Mouse (Mus musculus) liver, adult 2 months (tissue): ENCODE measurements around the gene Ivl. TPM values are rescaled to one million over a fixed set of nuclear protein-coding genes. Genes with fewer than 3 reads are reported as not detected.
A peak's percentile ranks its signal among the peaks of the same experiment; 100 is the strongest.

Experiments used
- DNase-seq: peaks from one replicate; pipeline ENCODE4 v3.0.0-alpha.2; 2011; ENCODE audit warnings: low read depth, low spot score; ENCODE audit errors: extremely low read depth
- H3K27ac ChIP-seq: fragments of 200-500 bp; replicated peaks from 2 replicates; pipeline ENCODE4 v1.5.1; 2012; ENCODE audit warnings: low read depth, mild to moderate bottlenecking, control low read depth, inconsistent platforms, low read length; ENCODE audit not compliant: insufficient read depth
- H3K27me3 ChIP-seq: fragments of 200-500 bp; 2 replicates; pipeline ENCODE4 v1.6.1; 2012; ENCODE audit warnings: mild to moderate bottlenecking, moderate library complexity, low read length, inconsistent platforms; ENCODE audit not compliant: control insufficient read depth, insufficient read depth
- H3K36me3 ChIP-seq: fragments of 200-500 bp; 2 replicates; pipeline ENCODE4 v1.6.1; 2012; ENCODE audit warnings: low read length, inconsistent platforms; ENCODE audit not compliant: control insufficient read depth, insufficient read depth
- H3K4me1 ChIP-seq: fragments of 200-500 bp; 2 replicates; pipeline ENCODE4 v1.6.1; 2011; ENCODE audit warnings: low read length; ENCODE audit not compliant: control insufficient read depth, insufficient read depth
- H3K4me3 ChIP-seq: fragments of 200-500 bp; 2 replicates; pipeline ENCODE4 v1.5.1; 2011; ENCODE audit warnings: low read depth, mild to moderate bottlenecking, control low read depth, low read length, moderate library complexity; ENCODE audit not compliant: insufficient read depth
- H3K79me2 ChIP-seq: fragments of 200-500 bp; 2 replicates; pipeline ENCODE4 v1.6.1; 2012; ENCODE audit warnings: inconsistent platforms, mild to moderate bottlenecking, low read length, moderate library complexity; ENCODE audit not compliant: control insufficient read depth, insufficient read depth
- H3K9ac ChIP-seq: fragments of 200-500 bp; 2 replicates; pipeline ENCODE4 v1.6.1; 2012; ENCODE audit warnings: low read depth, mild to moderate bottlenecking, control low read depth, inconsistent platforms, low read length
- CTCF ChIP-seq: fragments of 200-500 bp; IDR thresholded peaks from 2 replicates; pipeline ENCODE4 v1.5.1; 2011; ENCODE audit warnings: low read depth, low read length, control low read depth
- POLR2A ChIP-seq: fragments of 200-500 bp; IDR thresholded peaks from 2 replicates; pipeline ENCODE4 v1.6.1; 2011; ENCODE audit warnings: low read length, control low read depth; ENCODE audit not compliant: insufficient read depth; ENCODE audit errors: extremely low read depth
- WGBS: fragments of 180-500 bp; shearing (Covaris S2); methylation state at CpG from one replicate; pipeline ENCODE4 v1.1.7; 2018; 5-methylcytosine and 5-hydroxymethylcytosine counted together
- polyA plus RNA-seq: library from polyadenylated mRNA; depleted of rRNA; stranded (reverse); fragments of >200 nt; gene quantifications from 2 replicates; pipeline ENCODE4 v1.2.3, GENCODE M21; 2012; rRNA removed
- total RNA-seq: library from RNA; depleted of rRNA; stranded (reverse); fragments of >200 nt; gene quantifications from 2 replicates; pipeline ENCODE4 v1.2.3, GENCODE M21; 2014; rRNA removed

Ivl gene
- total and polyA plus RNA-seq, 2 experiments = not detected

GRCm38 (mm10) chr3:92579508-92579907, 6.0 kb upstream of the Ivl start:
- peaks cover 4% of the 10 kb centered on the region for H3K4me1 ChIP-seq

GRCm38 (mm10) chr3:92578652-92579413, 5.3 kb upstream of the Ivl start:
- Histone ChIP-seq H3K4me3 (no peak overlapping the region), H3K27me3 (no peaks in the 10 kb centered on the region), H3K27ac (no peak overlapping the region), H3K4me1 (peaks cover 4% of the 10 kb centered on the region), H3K36me3 (no peaks in the 10 kb centered on the region), H3K9ac (no peak overlapping the region), H3K79me2 (no peaks in the 10 kb centered on the region)
- 39% methylated on average over 4 of the region's 4 CpGs for WGBS
- no peak for TF ChIP-seq CTCF
- no peak for TF ChIP-seq POLR2A
- DNase-seq = peak; percentile 84

More at GRCm38 (mm10) chr3:92579508-92579907, 6.0 kb upstream of the Ivl start:
- TF ChIP-seq POLR2A = no peak
- no peak for TF ChIP-seq CTCF
- Histone ChIP-seq H3K36me3 (no peaks in the 10 kb centered on the region), H3K27me3 (no peaks in the 10 kb centered on the region), H3K9ac (no peak overlapping the region), H3K79me2 (no peaks in the 10 kb centered on the region), H3K27ac (no peak overlapping the region), H3K4me3 (no peak overlapping the region)
- DNase-seq = no peak
- 71% methylated on average over 1 of the region's 1 CpGs for WGBS

DNA sequence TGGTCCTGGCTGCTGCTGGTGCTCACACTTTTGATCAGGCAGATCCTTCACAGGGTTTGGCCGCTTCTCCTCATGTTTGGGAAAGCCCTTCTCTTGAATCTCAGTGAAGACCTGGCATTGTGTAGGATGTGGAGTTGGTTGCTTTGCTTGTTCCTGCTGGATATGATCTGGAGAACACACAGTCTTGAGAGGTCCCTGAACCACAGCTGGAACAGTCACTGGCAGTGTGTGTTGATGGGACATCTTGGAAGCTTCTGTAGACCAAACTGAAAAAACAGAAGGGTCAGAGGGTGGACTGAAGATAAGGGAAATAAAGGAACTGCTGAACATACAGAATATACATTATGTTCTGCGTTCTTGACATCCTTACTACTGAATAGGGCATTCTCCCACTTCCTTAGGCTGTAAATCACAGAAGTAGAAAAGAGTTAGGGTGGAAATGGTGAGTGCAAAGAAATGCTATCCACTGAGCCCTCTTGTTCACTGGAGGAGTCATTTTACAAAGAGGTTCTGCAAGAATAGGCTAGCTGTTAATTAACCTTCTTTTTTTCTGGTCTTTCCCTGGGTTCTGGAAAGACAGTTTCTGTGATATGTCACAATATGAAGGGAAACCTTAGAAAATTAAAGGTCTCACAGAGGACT, 900 bp downstream of the Ivl start:
- WGBS = 77% methylated on average over 2 of the region's 2 CpGs
- H3K4me3 ChIP-seq = no peak overlapping the region
- H3K36me3 ChIP-seq = no peaks in the 10 kb centered on the region

GRCm38 (mm10) chr3:92568752-92569151, 4.8 kb downstream of the Ivl start:
- Histone ChIP-seq H3K4me1 (no peaks in the 10 kb centered on the region), H3K27me3 (no peaks in the 10 kb centered on the region), H3K9ac (no peak overlapping the region), H3K27ac (no peak overlapping the region), H3K4me3 (no peak overlapping the region), H3K79me2 (no peaks in the 10 kb centered on the region), H3K36me3 (no peaks in the 10 kb centered on the region)
- DNase-seq = no peak
- WGBS = 87% methylated on average over 2 of the region's 2 CpGs
- TF ChIP-seq CTCF (no peak), POLR2A (no peak)

More for the DNA sequence above, 900 bp downstream of the Ivl start:
- Histone ChIP-seq H3K27ac (no peak overlapping the region), H3K27me3 (no peaks in the 10 kb centered on the region), H3K9ac (no peak overlapping the region), H3K79me2 (no peaks in the 10 kb centered on the region), H3K4me1 (no peaks in the 10 kb centered on the region)
- no peak for TF ChIP-seq CTCF
- TF ChIP-seq POLR2A = no peak
- no peak for DNase-seq

GRCm38 (mm10) chr3:92565418-92565817, 8.1 kb downstream of the Ivl start:
- H3K9ac ChIP-seq = no peak overlapping the region
- no peaks in the 10 kb centered on the region for H3K27me3 ChIP-seq
- no peaks in the 10 kb centered on the region for H3K4me1 ChIP-seq
- no peaks in the 10 kb centered on the region for H3K36me3 ChIP-seq
- H3K79me2 ChIP-seq = no peaks in the 10 kb centered on the region
- no peak overlapping the region for H3K27ac ChIP-seq
- DNase-seq = peak; percentile 42
- no peak overlapping the region for H3K4me3 ChIP-seq
- no peak for TF ChIP-seq POLR2A
- TF ChIP-seq CTCF = peak; percentile 30; the same call in 1 of the 2 replicates

DNA sequence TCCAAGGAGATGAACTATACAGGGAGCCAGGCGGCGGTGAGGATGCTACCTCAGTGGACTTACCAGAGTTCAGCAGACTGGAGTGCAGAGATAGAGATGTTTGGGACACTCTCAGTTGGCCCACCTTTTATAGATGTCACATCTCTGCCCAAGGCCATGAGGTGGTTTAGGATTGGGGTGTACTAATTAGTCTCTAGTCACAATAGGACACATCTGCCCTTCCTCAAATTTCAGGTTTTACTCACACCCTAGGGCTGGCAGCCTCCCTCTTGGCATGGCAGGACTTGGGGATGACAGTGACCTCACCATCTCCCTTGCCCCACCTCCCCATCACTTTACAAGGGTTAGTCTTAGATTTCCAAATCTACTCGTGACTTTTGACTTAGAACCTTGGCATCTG, 39.1 kb downstream of the Ivl start, which contains the start of gene 2310046K23Rik:
Gene 2310046K23Rik (minus strand): TSS at position 101 of the 400 bp plus-strand sequence.
- Histone ChIP-seq H3K27ac (no peak within 1 kb of the TSS), H3K4me3 (no peak within 1 kb of the TSS), H3K27me3 (no peaks in the 10 kb centered on the region), H3K79me2 (no peaks in the 10 kb centered on the region), H3K9ac (no peak within 1 kb of the TSS), H3K36me3 (no peaks in the 10 kb centered on the region), H3K4me1 (no peaks in the 10 kb centered on the region)
- TF ChIP-seq CTCF (no peak), POLR2A (no peak)
- WGBS = 81% methylated on average over 3 of the region's 3 CpGs
- DNase-seq = no peak

Other genes starting within 250 kb of the Ivl start
- not detected in 2 replicates for gene Sprr2d, start 234.6 kb downstream of the Ivl start, total RNA-seq
- not detected in 2 replicates for gene Sprr2d, start 234.6 kb downstream of the Ivl start, polyA plus RNA-seq
- gene Sprr2e, start 221.6 kb downstream of the Ivl start, total RNA-seq = not detected in 2 replicates
- not detected in 2 replicates for gene Sprr2e, start 221.6 kb downstream of the Ivl start, polyA plus RNA-seq
- not detected in 2 replicates for gene Sprr2f, start 208.5 kb downstream of the Ivl start, total RNA-seq
- gene Sprr2f, start 208.5 kb downstream of the Ivl start, polyA plus RNA-seq = not detected in 2 replicates
- gene Sprr2h, start 188.1 kb downstream of the Ivl start, total RNA-seq = not detected in 2 replicates
- gene Sprr2h, start 188.1 kb downstream of the Ivl start, polyA plus RNA-seq = not detected in 2 replicates
- not detected in 2 replicates for gene Sprr2i, start 165.7 kb downstream of the Ivl start, total RNA-seq
- gene Sprr2i, start 165.7 kb downstream of the Ivl start, polyA plus RNA-seq = not detected in 2 replicates
- gene Sprr2j-ps, start 155.7 kb downstream of the Ivl start, total RNA-seq = not detected in 2 replicates
- gene Sprr2j-ps, start 155.7 kb downstream of the Ivl start, polyA plus RNA-seq = not detected in 2 replicates
- gene Gm9774, start 144.3 kb downstream of the Ivl start, total RNA-seq = 1.6 and 1.7 TPM in 2 replicates
- 4.2 and 5.0 TPM in 2 replicates for gene Gm9774, start 144.3 kb downstream of the Ivl start, polyA plus RNA-seq
- not detected in 2 replicates for gene Sprr2k, start 141.2 kb downstream of the Ivl start, total RNA-seq
- not detected in 2 replicates for gene Sprr2k, start 141.2 kb downstream of the Ivl start, polyA plus RNA-seq
- gene Sprr1b, start 134.9 kb downstream of the Ivl start, total RNA-seq = not detected in 2 replicates
- gene Sprr1b, start 134.9 kb downstream of the Ivl start, polyA plus RNA-seq = not detected in 2 replicates
- not detected in 2 replicates for gene Sprr3, start 115.0 kb downstream of the Ivl start, total RNA-seq
- not detected in 2 replicates for gene Sprr3, start 115.0 kb downstream of the Ivl start, polyA plus RNA-seq
- gene Sprr1a, start 87.8 kb downstream of the Ivl start, total RNA-seq = not detected in 2 replicates
- gene Sprr1a, start 87.8 kb downstream of the Ivl start, polyA plus RNA-seq = not detected in 2 replicates
- gene Sprr4, start 73.2 kb downstream of the Ivl start, total RNA-seq = not detected in 2 replicates
- gene Sprr4, start 73.2 kb downstream of the Ivl start, polyA plus RNA-seq = not detected in 2 replicates
- gene 2310046K23Rik, start 39.2 kb downstream of the Ivl start, total RNA-seq = not detected in 2 replicates
- not detected in 2 replicates for gene 2310046K23Rik, start 39.2 kb downstream of the Ivl start, polyA plus RNA-seq
- not detected in 2 replicates for gene Smcp, start 15.3 kb upstream of the Ivl start, total RNA-seq
- gene Smcp, start 15.3 kb upstream of the Ivl start, polyA plus RNA-seq = 0.17 TPM in 1 of 2 replicates, not detected in the other
- gene 2210017I01Rik, start 33.8 kb upstream of the Ivl start, total RNA-seq = not detected in 2 replicates
- gene 2210017I01Rik, start 33.8 kb upstream of the Ivl start, polyA plus RNA-seq = not detected in 2 replicates
- not detected in 2 replicates for gene Lce6a, start 47.9 kb upstream of the Ivl start, total RNA-seq
- gene Lce6a, start 47.9 kb upstream of the Ivl start, polyA plus RNA-seq = not detected in 2 replicates
- gene Lce1a1, start 74.6 kb upstream of the Ivl start, total RNA-seq = not detected in 2 replicates
- not detected in 2 replicates for gene Lce1a1, start 74.6 kb upstream of the Ivl start, polyA plus RNA-seq
- gene Lce1b, start 83.2 kb upstream of the Ivl start, total RNA-seq = not detected in 2 replicates
- not detected in 2 replicates for gene Lce1b, start 83.2 kb upstream of the Ivl start, polyA plus RNA-seq
- gene Lce1a2, start 96.6 kb upstream of the Ivl start, total RNA-seq = not detected in 2 replicates
- not detected in 2 replicates for gene Lce1a2, start 96.6 kb upstream of the Ivl start, polyA plus RNA-seq
- gene Lce1c, start 105.5 kb upstream of the Ivl start, total RNA-seq = not detected in 2 replicates
- gene Lce1c, start 105.5 kb upstream of the Ivl start, polyA plus RNA-seq = not detected in 2 replicates
- gene Lce1d, start 113.5 kb upstream of the Ivl start, total RNA-seq = not detected in 2 replicates
- not detected in 2 replicates for gene Lce1d, start 113.5 kb upstream of the Ivl start, polyA plus RNA-seq
- not detected in 2 replicates for gene Lce1e, start 135.3 kb upstream of the Ivl start, total RNA-seq
- not detected in 2 replicates for gene Lce1e, start 135.3 kb upstream of the Ivl start, polyA plus RNA-seq
- not detected in 2 replicates for gene Lce1f, start 146.6 kb upstream of the Ivl start, total RNA-seq
- not detected in 2 replicates for gene Lce1f, start 146.6 kb upstream of the Ivl start, polyA plus RNA-seq
- not detected in 2 replicates for gene Gm38119, start 165.4 kb upstream of the Ivl start, total RNA-seq
- gene Gm38119, start 165.4 kb upstream of the Ivl start, polyA plus RNA-seq = not detected in 2 replicates
- gene Lce1g, start 178.6 kb upstream of the Ivl start, total RNA-seq = not detected in 2 replicates
- gene Lce1g, start 178.6 kb upstream of the Ivl start, polyA plus RNA-seq = not detected in 2 replicates
- not detected in 2 replicates for gene Lce1h, start 191.3 kb upstream of the Ivl start, total RNA-seq
- not detected in 2 replicates for gene Lce1h, start 191.3 kb upstream of the Ivl start, polyA plus RNA-seq
- gene Lce1i, start 205.2 kb upstream of the Ivl start, total RNA-seq = not detected in 2 replicates
- not detected in 2 replicates for gene Lce1i, start 205.2 kb upstream of the Ivl start, polyA plus RNA-seq
- not detected in 2 replicates for gene Lce1j, start 216.8 kb upstream of the Ivl start, total RNA-seq
- gene Lce1j, start 216.8 kb upstream of the Ivl start, polyA plus RNA-seq = not detected in 2 replicates
- not detected in 2 replicates for gene Lce1k, start 234.2 kb upstream of the Ivl start, total RNA-seq
- gene Lce1k, start 234.2 kb upstream of the Ivl start, polyA plus RNA-seq = not detected in 2 replicates